Mouse (Mus musculus) CH12.LX (cell line): ENCODE results near the gene Peli1. TPM values are rescaled to one million over a fixed set of nuclear protein-coding genes. Genes with fewer than 3 reads are reported as not detected.

Source experiments
- DNase-seq: peaks from one replicate; pipeline ENCODE4 v3.0.0-alpha.2; 2013; ENCODE audit errors: extremely low read depth
- H3K27ac ChIP-seq: 2 replicates; pipeline ENCODE4 v1.5.1; 2012; ENCODE audit warnings: low read depth, mild to moderate bottlenecking, control low read depth, moderate library complexity; ENCODE audit not compliant: insufficient read depth
- H3K27me3 ChIP-seq: replicated peaks from 2 replicates; pipeline ENCODE3; 2012; ENCODE audit warnings: inconsistent platforms
- H3K36me3 ChIP-seq, 2 experiments: replicated peaks in 1 of 2; 2 replicates each; pipeline versions ENCODE3 to v1.6.1; 2012; ENCODE audit warnings: inconsistent platforms in 1 of 2, low read length in 1 of 2, mild to moderate bottlenecking in 1 of 2, mixed read lengths in 1 of 2, moderate library complexity in 1 of 2; ENCODE audit not compliant: control insufficient read depth in 1 of 2, insufficient read depth in 1 of 2
- H3K4me1 ChIP-seq, 2 experiments: 2 replicates each; pipeline ENCODE4 v1.6.1; 2012; ENCODE audit warnings: inconsistent platforms in 1 of 2, moderate library complexity in 1 of 2; ENCODE audit not compliant: insufficient read depth in 2 of 2, control insufficient read depth in 1 of 2
- H3K4me2 ChIP-seq: 2 replicates; pipeline ENCODE4 v1.6.1; 2012; ENCODE audit warnings: low read depth, mild to moderate bottlenecking, control low read depth; ENCODE audit not compliant: poor library complexity, insufficient read depth, severe bottlenecking
- H3K4me3 ChIP-seq, 3 experiments: fragments of 150-350 bp in 1 of 3; sonication (generic) in 1 of 3; replicated peaks in 1 of 3; 2 replicates each; pipeline versions ENCODE3 to v1.5.1; 2011 to 2012; ENCODE audit warnings: low read depth in 2 of 3, low read length in 2 of 3, mild to moderate bottlenecking in 2 of 3, moderate library complexity in 2 of 3, control low read depth in 1 of 3, improper control_type of control experiment in 1 of 3, inconsistent platforms in 1 of 3, mixed read lengths in 1 of 3; ENCODE audit not compliant: poor library complexity in 1 of 3
- H3K79me2 ChIP-seq: replicated peaks from 2 replicates; pipeline ENCODE4 v1.6.1; 2012; ENCODE audit warnings: mild to moderate bottlenecking, moderate library complexity; ENCODE audit not compliant: control insufficient read depth, poor library complexity, insufficient read depth, severe bottlenecking; ENCODE audit errors: extremely low read depth
- H3K9ac ChIP-seq: 2 replicates; pipeline ENCODE4 v1.6.1; 2012; ENCODE audit warnings: low read depth, mild to moderate bottlenecking, control low read depth, moderate library complexity; ENCODE audit not compliant: insufficient read depth
- H3K9me3 ChIP-seq: replicated peaks from 2 replicates; pipeline ENCODE3; 2012; ENCODE audit warnings: low read length, inconsistent platforms, mixed read lengths
- BHLHE40 ChIP-seq: IDR thresholded peaks from 2 replicates; pipeline ENCODE4 v1.6.1; 2011; ENCODE audit warnings: mild to moderate bottlenecking, low read depth, low read length, improper control_type of control experiment
- CHD1 ChIP-seq: IDR thresholded peaks from 2 replicates; pipeline ENCODE4 v1.6.1; 2012; ENCODE audit warnings: low read depth, low read length, improper control_type of control experiment, inconsistent platforms
- CHD2 ChIP-seq: IDR thresholded peaks from 2 replicates; pipeline ENCODE4 v1.6.1; 2011; ENCODE audit warnings: low read length, improper control_type of control experiment
- CTCF ChIP-seq, 2 experiments: IDR thresholded peaks in 1 of 2; conservative IDR thresholded peaks in 1 of 2; 2 replicates each; pipeline ENCODE4 v1.5.1; 2011 to 2012; ENCODE audit warnings: low read depth in 2 of 2, low read length in 2 of 2, improper control_type of control experiment in 1 of 2, inconsistent platforms in 1 of 2, mild to moderate bottlenecking in 1 of 2, moderate library complexity in 1 of 2
- E2F4 ChIP-seq: IDR thresholded peaks from 2 replicates; pipeline ENCODE4 v1.6.1; 2011; ENCODE audit warnings: low read depth, low read length, improper control_type of control experiment; ENCODE audit not compliant: insufficient replicate concordance
- ELF1 ChIP-seq: IDR thresholded peaks from 2 replicates; pipeline ENCODE4 v1.6.1; 2014; ENCODE audit warnings: low read depth, mild to moderate bottlenecking, inconsistent platforms, low read length, improper control_type of control experiment
- EP300 ChIP-seq: IDR thresholded peaks from 2 replicates; pipeline ENCODE4 v1.6.1; 2011; ENCODE audit warnings: low read length, improper control_type of control experiment
- ETS1 ChIP-seq: conservative IDR thresholded peaks from 2 replicates; pipeline ENCODE4 v1.6.1; 2012; ENCODE audit warnings: low read depth, mild to moderate bottlenecking, inconsistent platforms, low read length, improper control_type of control experiment, moderate library complexity
- GABPA ChIP-seq: IDR thresholded peaks from 2 replicates; pipeline ENCODE4 v1.6.1; 2012; ENCODE audit warnings: low read depth, low read length, improper control_type of control experiment, inconsistent platforms; ENCODE audit not compliant: insufficient replicate concordance
- HCFC1 ChIP-seq: IDR thresholded peaks from 2 replicates; pipeline ENCODE4 v1.6.1; 2012; ENCODE audit warnings: low read depth, mild to moderate bottlenecking, inconsistent platforms, low read length, improper control_type of control experiment
- IRF4 ChIP-seq: IDR thresholded peaks from 2 replicates; pipeline ENCODE4 v1.6.1; 2014; ENCODE audit warnings: low read depth, mild to moderate bottlenecking, inconsistent platforms, low read length, improper control_type of control experiment
- JUN ChIP-seq: IDR thresholded peaks from 2 replicates; pipeline ENCODE4 v1.6.1; 2011; ENCODE audit warnings: low read depth, mild to moderate bottlenecking, low read length, improper control_type of control experiment, moderate library complexity; ENCODE audit not compliant: insufficient read depth
- JUND ChIP-seq: conservative IDR thresholded peaks from 2 replicates; pipeline ENCODE4 v1.6.1; 2011; ENCODE audit warnings: low read depth, low read length, improper control_type of control experiment
- KAT2A ChIP-seq: IDR thresholded peaks from 2 replicates; pipeline ENCODE4 v1.6.1; 2012; ENCODE audit warnings: low read length, improper control_type of control experiment, inconsistent platforms; ENCODE audit not compliant: insufficient replicate concordance
- MAFK ChIP-seq: IDR thresholded peaks from 2 replicates; pipeline ENCODE4 v1.6.1; 2011; ENCODE audit warnings: low read length, improper control_type of control experiment; ENCODE audit not compliant: insufficient replicate concordance
- MAX ChIP-seq: IDR thresholded peaks from 2 replicates; pipeline ENCODE4 v1.6.1; 2011; ENCODE audit warnings: low read length, improper control_type of control experiment
- MAZ ChIP-seq: IDR thresholded peaks from 2 replicates; pipeline ENCODE4 v1.6.1; 2012; ENCODE audit warnings: low read depth, mild to moderate bottlenecking, inconsistent platforms, low read length, improper control_type of control experiment, moderate library complexity
- MEF2A ChIP-seq: IDR thresholded peaks from 2 replicates; pipeline ENCODE4 v1.6.1; 2014; ENCODE audit warnings: low read depth, mild to moderate bottlenecking, inconsistent platforms, low read length, improper control_type of control experiment, borderline replicate concordance
- MXI1 ChIP-seq: IDR thresholded peaks from 2 replicates; pipeline ENCODE4 v1.6.1; 2011; ENCODE audit warnings: mild to moderate bottlenecking, low read depth, low read length, improper control_type of control experiment
- MYC ChIP-seq: IDR thresholded peaks from 2 replicates; pipeline ENCODE4 v1.6.1; 2011; ENCODE audit warnings: low read depth, mild to moderate bottlenecking, improper control_type of control experiment, low read length
- NELFE ChIP-seq: IDR thresholded peaks from 2 replicates; pipeline ENCODE4 v1.6.1; 2011; ENCODE audit warnings: low read depth, low read length, improper control_type of control experiment
- NRF1 ChIP-seq: IDR thresholded peaks from 2 replicates; pipeline ENCODE4 v1.6.1; 2014; ENCODE audit warnings: low read depth, mild to moderate bottlenecking, inconsistent platforms, low read length, improper control_type of control experiment, moderate library complexity
- PAX5 ChIP-seq: IDR thresholded peaks from 2 replicates; pipeline ENCODE4 v1.6.1; 2012; ENCODE audit warnings: low read length, inconsistent platforms, mixed read lengths
- POLR2A ChIP-seq: IDR thresholded peaks from 2 replicates; pipeline ENCODE4 v1.6.1; 2011; ENCODE audit warnings: low read depth, mild to moderate bottlenecking, improper control_type of control experiment, low read length
- POLR2AphosphoS2 ChIP-seq: IDR thresholded peaks from 2 replicates; pipeline ENCODE4 v1.6.1; 2011; ENCODE audit warnings: low read depth, low read length, improper control_type of control experiment
- RCOR1 ChIP-seq: conservative IDR thresholded peaks from 2 replicates; pipeline ENCODE4 v1.6.1; 2012; ENCODE audit warnings: low read depth, mild to moderate bottlenecking, inconsistent platforms, low read length, improper control_type of control experiment
- SMC3 ChIP-seq: IDR thresholded peaks from 2 replicates; pipeline ENCODE4 v1.6.1; 2011; ENCODE audit warnings: low read depth, low read length, improper control_type of control experiment
- TBP ChIP-seq: conservative IDR thresholded peaks from 2 replicates; pipeline ENCODE4 v1.6.1; 2011; ENCODE audit warnings: low read depth, low read length, improper control_type of control experiment
- TCF12 ChIP-seq: IDR thresholded peaks from 2 replicates; pipeline ENCODE4 v1.6.1; 2014; ENCODE audit warnings: low read depth, mild to moderate bottlenecking, inconsistent platforms, low read length, improper control_type of control experiment
- UBTF ChIP-seq: IDR thresholded peaks from 2 replicates; pipeline ENCODE4 v1.6.1; 2012; ENCODE audit warnings: low read depth, mild to moderate bottlenecking, inconsistent platforms, low read length, improper control_type of control experiment, moderate library complexity
- USF1 ChIP-seq: IDR thresholded peaks from 2 replicates; pipeline ENCODE4 v1.6.1; 2014; ENCODE audit warnings: low read depth, mild to moderate bottlenecking, inconsistent platforms, low read length, improper control_type of control experiment
- USF2 ChIP-seq: conservative IDR thresholded peaks from 2 replicates; pipeline ENCODE4 v1.6.1; 2011; ENCODE audit warnings: low read depth, low read length, improper control_type of control experiment
- ZC3H11A ChIP-seq: IDR thresholded peaks from 2 replicates; pipeline ENCODE4 v1.6.1; 2012; ENCODE audit warnings: low read depth, mild to moderate bottlenecking, inconsistent platforms, low read length, improper control_type of control experiment
- ZKSCAN1 ChIP-seq: IDR thresholded peaks from 2 replicates; pipeline ENCODE4 v1.6.1; 2012; ENCODE audit warnings: low read depth, inconsistent platforms, low read length, improper control_type of control experiment, borderline replicate concordance
- ZMIZ1 ChIP-seq: IDR thresholded peaks from 2 replicates; pipeline ENCODE4 v1.6.1; 2012; ENCODE audit warnings: low read depth, mild to moderate bottlenecking, inconsistent platforms, low read length, improper control_type of control experiment
- ZNF384 ChIP-seq: IDR thresholded peaks from 2 replicates; pipeline ENCODE4 v1.6.1; 2012; ENCODE audit warnings: low read depth, low read length, improper control_type of control experiment, inconsistent platforms
- dilution Hi-C: fragments of 300-500 bp; cut with MboI; formaldehyde crosslinking; loops from 2 replicates; pipeline ENCODE4 v1.14.3; 2020; ENCODE audit warnings: low sequenced_read_pairs; ENCODE audit not compliant: extremely low pct_unique_long_range_greater_than_20kb, extremely low pct_ligation_motif_present
- in situ Hi-C: fragments of 300-500 bp; cut with MboI; formaldehyde crosslinking; loops from 3 replicates; pipeline ENCODE4 v1.14.3; 2019; ENCODE audit warnings: low sequenced_read_pairs, low pct_ligation_motif_present, low pct_unique_long_range_greater_than_20kb, mixed read lengths
- polyA plus RNA-seq: library from polyadenylated mRNA; unstranded; fragments of >175 nt; gene quantifications from 2 replicates; pipeline ENCODE4 v1.2.1, GENCODE M21; 2012; ENCODE audit warnings: low read depth; ENCODE audit not compliant: insufficient read length
- total RNA-seq, 2 experiments: library from RNA; depleted of rRNA; stranded (reverse); fragments of 300-350 nt in 1 of 2; fragments of >200 nt in 1 of 2; gene quantifications; 2 replicates each; pipeline ENCODE4 v1.2.3; 2012 to 2014

Peli1 gene
- total and polyA plus RNA-seq, 3 experiments = 6.7 to 25.9 (median 14.8) TPM

GRCm38 (mm10) chr11:21091428-21092405 is 626 bp downstream of the Peli1 start:
- TF ChIP-seq MAX (no peak), PAX5 (no peak), JUN (no peak; the same call in 1 of the 2 replicates), ETS1 (no peak), POLR2A (no peak), MXI1 (peak; percentile 7; the same call in 1 of the 2 replicates), TBP (no peak), CTCF (conservative IDR thresholded peaks at IDR 0.05 in 1 of 2, IDR thresholded peaks at IDR 0.05 in 1 of 2; ENCODE audit: low read depth in 2 of 2, low read length in 2 of 2) (peak in 1 of 2 experiments; percentile 1; a peak in 1 of 4 replicates), IRF4 (0 out of 2 replicates have a peak, but pooled peaks have one; percentile 25), USF1 (no peak), MAFK (no peak), SMC3 (no peak; the same call in 1 of the 2 replicates), MYC (no peak), ZMIZ1 (no peak), UBTF (peak; percentile 99), POLR2AphosphoS2 (no peak), MAZ (no peak), CHD1 (no peak; the same call in 1 of the 2 replicates), JUND (no peak), RCOR1 (no peak), E2F4 (no peak), GABPA (no peak), MEF2A (0 out of 2 replicates have a peak, but pooled peaks have one; percentile 1), EP300 (no peak), BHLHE40 (no peak), ZC3H11A (no peak), NRF1 (no peak), HCFC1 (peak; percentile 50; the same call in 1 of the 2 replicates), ZKSCAN1 (no peak), USF2 (no peak), ZNF384 (no peak), ELF1 (no peak), TCF12 (no peak), CHD2 (0 out of 2 replicates have a peak, but pooled peaks have one; percentile 8), NELFE (no peak), KAT2A (no peak)
- in situ Hi-C loops (loop anchor here (10.0 kb wide), 1 partner anchor 177 kb away; no protein-coding TSS in a partner anchor), dilution Hi-C loops (no loop called here)
- Histone ChIP-seq H3K79me2 (peaks cover 22% of the 10 kb centered on the region), H3K36me3 (peaks cover 0 to 7% of the 10 kb centered on the region in 2 experiments), H3K9ac (peak overlapping the region; percentile 80), H3K4me2 (peak overlapping the region; percentile 100), H3K9me3 (no peaks in the 10 kb centered on the region), H3K4me3 (peak overlapping the region; percentile 84 to 98 (median 91)), H3K27ac (peak overlapping the region; percentile 86), H3K27me3 (no peaks in the 10 kb centered on the region), H3K4me1 (peaks cover 3 to 54% of the 10 kb centered on the region in 2 experiments)
- peak; percentile 44 for DNase-seq
